Mouse (Mus musculus) spleen, adult 2 months (tissue): ENCODE results near the gene Ankmy2. TPM values are rescaled to one million over a fixed set of nuclear protein-coding genes. Genes with fewer than 3 reads are reported as not detected.

Experiments
- DNase-seq, 2 experiments: peaks; one replicate each; pipeline versions ENCODE4 v3.0.0 to v3.0.0-alpha.2; 2012 to 2021; ENCODE audit warnings: low spot score in 2 of 2, low read depth in 1 of 2
- H3K27ac ChIP-seq: fragments of 200-500 bp; 2 replicates; pipeline ENCODE4 v1.5.1; 2012; ENCODE audit warnings: low read length, inconsistent platforms; ENCODE audit not compliant: insufficient read depth
- H3K27me3 ChIP-seq: fragments of 200-500 bp; 2 replicates; pipeline ENCODE4 v1.6.1; 2012; ENCODE audit warnings: mild to moderate bottlenecking, moderate library complexity, low read length, inconsistent platforms; ENCODE audit not compliant: control insufficient read depth, insufficient read depth
- H3K36me3 ChIP-seq: fragments of 200-500 bp; 2 replicates; pipeline ENCODE4 v1.6.1; 2012; ENCODE audit warnings: mild to moderate bottlenecking, low read length, inconsistent platforms; ENCODE audit not compliant: control insufficient read depth, insufficient read depth
- H3K4me1 ChIP-seq: fragments of 200-500 bp; 2 replicates; pipeline ENCODE4 v1.6.1; 2011; ENCODE audit warnings: inconsistent platforms; ENCODE audit not compliant: control insufficient read depth, insufficient read depth, insufficient read length
- H3K4me3 ChIP-seq: fragments of 200-500 bp; 2 replicates; pipeline ENCODE4 v1.5.1; 2011; ENCODE audit warnings: mild to moderate bottlenecking, inconsistent platforms; ENCODE audit not compliant: insufficient read depth, insufficient read length; ENCODE audit errors: extremely low read depth
- CTCF ChIP-seq: fragments of 200-500 bp; IDR thresholded peaks from 2 replicates; pipeline ENCODE4 v1.5.1; 2011; ENCODE audit warnings: mild to moderate bottlenecking, inconsistent platforms; ENCODE audit not compliant: insufficient read depth, insufficient read length, insufficient replicate concordance; ENCODE audit errors: extremely low read depth
- POLR2A ChIP-seq: fragments of 200-500 bp; IDR thresholded peaks from 2 replicates; pipeline ENCODE4 v1.6.1; 2011; ENCODE audit warnings: low read depth, low read length, inconsistent platforms
- WGBS: fragments of 180-500 bp; shearing (Covaris S2); methylation state at CpG from one replicate; pipeline ENCODE4 v1.1.7; 2018; 5-methylcytosine and 5-hydroxymethylcytosine counted together
- polyA plus RNA-seq: library from polyadenylated mRNA; depleted of rRNA; stranded (reverse); fragments of >200 nt; gene quantifications from 2 replicates; pipeline ENCODE4 v1.2.3, GENCODE M21; 2012

Gene Ankmy2
- polyA plus RNA-seq, 1 experiment = 3.6 TPM

DNA sequence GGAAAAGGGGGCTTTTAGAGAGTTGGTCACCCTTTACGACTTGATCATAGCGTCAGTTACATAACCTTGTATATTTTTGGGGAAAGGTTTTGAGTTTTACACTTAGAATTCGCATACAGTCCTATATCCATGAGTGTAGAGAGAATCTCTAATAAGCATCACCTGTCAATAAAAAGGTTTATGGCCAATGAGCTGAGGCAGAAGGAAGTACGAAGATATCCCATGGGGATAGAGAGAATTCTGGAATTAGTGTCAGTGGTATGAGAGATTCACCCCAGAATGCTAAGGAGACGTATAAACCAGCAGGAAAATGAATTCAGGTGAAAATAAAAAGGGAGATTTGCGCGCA is 50.9 kb downstream of the Ankmy2 start:
- no peak overlapping the region for H3K27ac ChIP-seq
- no peaks in the 10 kb centered on the region; the same call in 1 of the 2 replicates for H3K4me1 ChIP-seq
- H3K4me3 ChIP-seq = no peak overlapping the region
- TF ChIP-seq CTCF (no peak), POLR2A (no peak)
- no peaks in the 10 kb centered on the region for H3K36me3 ChIP-seq
- no peak for DNase-seq
- H3K27me3 ChIP-seq = no peaks in the 10 kb centered on the region
- WGBS = 64% methylated on average over 7 of the region's 7 CpGs

GRCm38 (mm10) chr12:36208456-36208855 is 51.5 kb downstream of the Ankmy2 start:
- no peaks in the 10 kb centered on the region for H3K27me3 ChIP-seq
- H3K36me3 ChIP-seq = no peaks in the 10 kb centered on the region
- 84% methylated on average over 19 of the region's 19 CpGs for WGBS
- H3K4me1 ChIP-seq = no peaks in the 10 kb centered on the region; the same call in 1 of the 2 replicates
- H3K4me3 ChIP-seq = no peak overlapping the region
- no peak for DNase-seq
- H3K27ac ChIP-seq = no peak overlapping the region
- TF ChIP-seq CTCF = no peak
- TF ChIP-seq POLR2A = no peak

DNA sequence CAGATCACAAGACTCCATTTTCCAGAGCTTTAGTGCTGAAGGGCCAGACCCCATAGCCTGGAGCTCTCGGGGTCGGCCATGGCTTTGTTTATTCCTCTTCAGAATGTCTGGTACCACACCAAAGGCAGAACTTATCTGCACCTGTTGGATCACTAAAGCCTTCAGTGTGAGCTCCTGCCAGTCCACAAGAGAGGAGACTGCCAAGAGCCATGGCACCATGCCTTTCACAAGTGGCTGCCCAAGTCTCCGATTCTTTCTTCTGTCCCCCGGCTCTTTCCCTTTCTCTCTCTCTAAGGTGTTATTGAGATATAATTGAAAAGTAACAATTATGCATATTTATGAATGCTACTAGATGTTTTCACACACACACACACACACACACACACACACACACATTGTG is 53.2 kb downstream of the Ankmy2 start:
- H3K27me3 ChIP-seq = no peaks in the 10 kb centered on the region
- no peak overlapping the region for H3K4me3 ChIP-seq
- WGBS = 93% methylated on average over 4 of the region's 4 CpGs
- no peak for TF ChIP-seq CTCF
- TF ChIP-seq POLR2A = no peak
- no peak overlapping the region for H3K27ac ChIP-seq
- no peaks in the 10 kb centered on the region for H3K36me3 ChIP-seq
- no peak for DNase-seq
- H3K4me1 ChIP-seq = no peaks in the 10 kb centered on the region; the same call in 1 of the 2 replicates

GRCm38 (mm10) chr12:36214389-36215148 is 57.7 kb downstream of the Ankmy2 start:
- no peaks in the 10 kb centered on the region for H3K27me3 ChIP-seq
- TF ChIP-seq POLR2A (no peak), CTCF (no peak)
- WGBS = 28% methylated on average over 8 of the region's 8 CpGs

GRCm38 (mm10) chr12:36215149-36215480 is 58.2 kb downstream of the Ankmy2 start:
- peak; percentile 30 to 35 for DNase-seq
- H3K4me3 ChIP-seq = no peak overlapping the region
- peaks cover 4% of the 10 kb centered on the region; the same call in 1 of the 2 replicates for H3K4me1 ChIP-seq
- no peaks in the 10 kb centered on the region for H3K27me3 ChIP-seq
- H3K36me3 ChIP-seq = no peaks in the 10 kb centered on the region
- TF ChIP-seq POLR2A (no peak), CTCF (peak; percentile 78; the same call in 1 of the 2 replicates)
- H3K27ac ChIP-seq = no peak overlapping the region
- WGBS = 0% methylated on average over 1 of the region's 1 CpGs

More at GRCm38 (mm10) chr12:36214389-36215148, 57.7 kb downstream of the Ankmy2 start:
- Histone ChIP-seq H3K4me3 (no peak overlapping the region), H3K4me1 (peaks cover 4% of the 10 kb centered on the region; the same call in 1 of the 2 replicates), H3K27ac (no peak overlapping the region), H3K36me3 (no peaks in the 10 kb centered on the region)
- DNase-seq = no peak

- WGBS = 75% methylated on average over 4 of the region's 4 CpGs
- TF ChIP-seq CTCF = no peak
- TF ChIP-seq POLR2A = no peak
- DNase-seq = no peak
- Histone ChIP-seq H3K36me3 (no peaks in the 10 kb centered on the region), H3K27ac (no peak overlapping the region), H3K4me3 (no peak overlapping the region), H3K27me3 (no peaks in the 10 kb centered on the region), H3K4me1 (peaks cover 4% of the 10 kb centered on the region; the same call in 1 of the 2 replicates)
Measured at GRCm38 (mm10) chr12:36216230-36216629, 59.3 kb downstream of the Ankmy2 start.

GRCm38 (mm10) chr12:36216905-36217304 is 60.0 kb downstream of the Ankmy2 start:
- peaks cover 4% of the 10 kb centered on the region; the same call in 1 of the 2 replicates for H3K4me1 ChIP-seq
- H3K4me3 ChIP-seq = peak overlapping the region; percentile 21; the same call in 1 of the 2 replicates
- no peak for DNase-seq
- no peaks in the 10 kb centered on the region for H3K36me3 ChIP-seq
- H3K27ac ChIP-seq = no peak overlapping the region
- no peaks in the 10 kb centered on the region for H3K27me3 ChIP-seq
- 23% methylated on average over 10 of the region's 10 CpGs for WGBS
- no peak for TF ChIP-seq POLR2A
- TF ChIP-seq CTCF = no peak

GRCm38 (mm10) chr12:36224392-36224791 is 67.5 kb downstream of the Ankmy2 start:
- H3K27ac ChIP-seq = no peak overlapping the region
- no peaks in the 10 kb centered on the region for H3K27me3 ChIP-seq
- DNase-seq = no peak
- H3K4me3 ChIP-seq = no peak overlapping the region
- 82% methylated on average over 4 of the region's 4 CpGs for WGBS
- H3K36me3 ChIP-seq = no peaks in the 10 kb centered on the region
- no peaks in the 10 kb centered on the region for H3K4me1 ChIP-seq
- TF ChIP-seq POLR2A = no peak
- no peak for TF ChIP-seq CTCF
